Mouse (Mus musculus) brain, embryonic 14.5 days (tissue): ENCODE measurements at regions not wholly inside any gene's neighbourhood (a gene's known extent, or its start where the extent isn't known, plus 50 kb on each side); places are given as distances from the start of the nearest gene placed in this dataset.

Source experiments
- CTCF ChIP-seq: fragments of 200-500 bp; IDR thresholded peaks from 2 replicates; pipeline ENCODE4 v1.5.1; 2012; ENCODE audit warnings: inconsistent platforms, mild to moderate bottlenecking, moderate library complexity, borderline replicate concordance; ENCODE audit not compliant: insufficient read depth, insufficient read length; ENCODE audit errors: extremely low read depth
- POLR2A ChIP-seq: fragments of 200-500 bp; IDR thresholded peaks from 2 replicates; pipeline ENCODE4 v1.6.1; 2012; ENCODE audit warnings: mild to moderate bottlenecking, inconsistent platforms, borderline replicate concordance; ENCODE audit not compliant: poor library complexity, insufficient read depth, insufficient read length, severe bottlenecking; ENCODE audit errors: extremely low read depth

GRCm38 (mm10) chr5:13908257-13908656, 116.8 kb upstream of the Sema3e start:
- TF ChIP-seq POLR2A (no peak), CTCF (no peak)
